Mouse (Mus musculus) retina, postnatal 1 day (tissue): ENCODE data around the gene Lonp2.

ENCODE experiments used
- DNase-seq: peaks from one replicate; pipeline ENCODE4 v3.0.0-alpha.2; 2012

Gene Lonp2

DNA sequence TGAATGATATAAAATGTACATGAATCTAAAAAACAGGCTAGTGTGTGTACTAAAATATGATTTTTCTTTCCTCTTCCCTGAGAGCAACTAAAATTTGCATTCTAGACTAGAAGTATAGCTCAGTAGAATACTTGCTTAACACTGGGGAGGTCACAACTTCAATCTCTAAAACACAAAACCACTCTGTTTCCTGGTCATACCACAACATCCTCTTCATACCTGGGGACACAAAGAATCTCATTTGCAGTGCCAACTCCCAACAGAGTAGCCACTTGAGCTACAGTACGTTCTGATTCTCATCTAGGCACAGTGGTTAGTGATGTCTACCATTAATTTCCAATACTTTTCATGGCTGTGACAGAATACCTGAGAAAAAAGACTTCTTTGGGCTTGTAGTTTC, 95.5 kb downstream of the Lonp2 start:
- DNase-seq = no peak

DNA sequence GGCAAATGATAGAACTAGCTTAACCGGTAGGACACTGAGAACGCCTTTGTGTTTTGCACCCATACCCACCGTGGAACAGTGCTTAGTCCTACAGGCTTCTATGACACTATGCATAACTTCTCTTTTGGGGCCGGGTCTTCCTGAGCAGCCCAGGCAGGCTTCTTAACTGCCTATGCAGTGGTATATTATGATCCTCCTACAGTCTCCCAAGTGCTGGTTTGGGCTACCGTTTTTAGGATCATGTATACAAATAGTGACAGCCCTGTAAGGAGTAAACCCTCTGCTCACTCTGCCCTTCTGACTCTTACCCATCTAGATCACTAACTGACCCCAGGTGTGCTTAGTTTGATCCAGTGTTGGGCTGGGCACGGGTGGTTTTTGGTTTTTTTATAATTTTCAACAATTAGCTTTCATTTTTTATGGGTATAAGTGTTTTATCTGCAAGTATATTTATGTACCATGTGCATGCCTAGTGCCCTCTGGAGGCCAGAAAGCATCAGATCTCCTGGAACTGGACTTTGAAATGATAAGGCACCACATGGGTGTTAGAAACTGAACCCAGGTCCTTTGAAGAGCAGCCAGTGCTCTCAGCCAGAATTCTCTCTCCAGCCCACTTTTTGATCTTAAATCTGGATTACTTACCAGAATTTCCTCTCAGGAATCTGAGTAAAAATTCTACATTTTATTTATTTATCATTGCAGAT, 97.1 kb downstream of the Lonp2 start:
- no peak for DNase-seq

DNA sequence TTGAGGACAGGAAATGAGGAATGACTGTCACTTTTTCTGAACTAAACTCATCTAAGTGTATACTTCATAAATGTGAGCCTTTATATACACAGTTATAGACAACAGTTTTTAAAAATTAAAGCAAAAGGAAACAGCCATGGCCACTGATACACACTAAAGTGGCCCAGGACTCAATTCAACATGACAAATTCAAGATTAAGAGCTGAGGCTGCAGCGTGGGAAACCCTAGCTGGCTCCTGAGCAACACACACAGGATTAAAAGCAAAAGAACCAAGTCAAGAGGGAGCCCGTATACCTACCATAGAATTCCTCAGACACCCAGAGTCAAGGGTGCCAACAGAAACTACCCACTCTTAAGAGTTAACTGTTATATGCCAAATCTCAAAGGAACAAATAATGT, 97.6 kb downstream of the Lonp2 start:
- DNase-seq = no peak

DNA sequence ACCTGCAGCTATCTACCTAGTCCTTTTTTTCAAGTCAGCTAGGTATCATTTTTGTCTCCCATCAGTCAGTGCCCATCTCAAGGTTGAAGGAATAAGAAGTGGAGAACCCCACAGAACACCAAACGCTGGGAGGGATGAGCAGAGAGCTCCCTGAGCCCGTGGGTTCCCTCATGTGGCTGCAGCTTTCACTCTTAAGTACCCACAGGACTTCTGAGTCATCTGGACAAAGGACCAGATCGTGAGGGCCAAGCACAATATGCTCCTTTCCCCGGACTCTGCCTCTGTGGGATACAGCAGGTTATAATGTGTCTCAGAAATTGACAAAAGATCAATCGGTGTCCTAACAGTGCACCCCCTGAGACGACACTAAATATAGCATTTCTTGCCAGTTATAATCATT, 103.1 kb downstream of the Lonp2 start:
- DNase-seq = no peak

DNA sequence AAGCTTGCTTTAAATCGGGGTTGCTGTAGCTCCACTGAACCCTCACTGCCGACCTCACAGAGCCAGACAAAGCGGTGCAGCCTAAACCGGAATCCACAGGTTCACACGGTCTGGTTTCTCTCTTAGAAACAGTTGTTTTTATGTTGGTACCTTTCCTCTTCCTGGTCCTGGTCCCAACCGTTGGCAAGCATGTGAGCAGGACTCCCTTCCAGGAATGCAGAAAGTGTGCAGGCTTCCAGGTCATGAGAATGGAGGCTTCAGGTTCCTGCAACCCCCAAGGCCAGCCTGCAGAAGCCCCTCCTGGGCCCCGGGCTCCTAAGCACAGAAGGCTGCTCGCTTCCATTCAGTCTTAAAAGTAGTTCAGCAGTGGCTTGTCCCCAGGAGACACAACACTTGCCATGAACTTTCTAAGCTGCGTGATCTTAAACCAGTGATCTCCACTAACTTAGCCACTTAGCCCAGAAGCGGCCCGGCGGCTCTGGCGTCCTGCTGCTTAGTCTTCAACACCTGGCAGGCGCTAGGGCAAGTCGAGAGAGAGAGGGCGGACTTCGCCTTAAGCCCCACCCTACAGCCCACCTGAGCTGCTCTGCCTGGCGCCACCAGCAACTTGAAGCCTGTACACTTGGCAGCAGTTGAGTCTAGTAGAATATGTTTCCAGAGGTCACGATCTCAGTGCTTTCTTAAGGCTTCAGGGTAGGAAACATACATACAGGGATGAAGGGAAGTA, 104.5 kb downstream of the Lonp2 start:
- DNase-seq = no peak

DNA sequence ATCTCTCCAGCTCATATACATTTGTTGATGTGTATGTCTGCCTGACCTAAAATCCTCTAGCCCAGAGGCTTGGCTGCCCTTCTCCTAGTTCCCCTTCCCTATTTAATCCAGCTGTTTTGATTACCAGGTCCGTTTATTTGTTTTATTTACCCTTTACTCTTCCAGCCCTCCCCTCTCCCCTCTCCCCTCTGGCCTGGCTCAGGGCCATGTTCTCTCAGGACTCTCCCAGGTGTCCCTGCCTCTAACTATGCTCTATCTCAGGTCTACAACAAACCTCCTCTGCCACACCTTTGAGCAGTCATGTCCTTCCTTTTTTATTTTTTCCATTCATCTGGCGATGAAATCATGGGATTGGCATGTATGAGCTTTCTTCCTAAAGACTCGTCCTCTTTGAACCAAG, 106.5 kb downstream of the Lonp2 start:
- DNase-seq = no peak

DNA sequence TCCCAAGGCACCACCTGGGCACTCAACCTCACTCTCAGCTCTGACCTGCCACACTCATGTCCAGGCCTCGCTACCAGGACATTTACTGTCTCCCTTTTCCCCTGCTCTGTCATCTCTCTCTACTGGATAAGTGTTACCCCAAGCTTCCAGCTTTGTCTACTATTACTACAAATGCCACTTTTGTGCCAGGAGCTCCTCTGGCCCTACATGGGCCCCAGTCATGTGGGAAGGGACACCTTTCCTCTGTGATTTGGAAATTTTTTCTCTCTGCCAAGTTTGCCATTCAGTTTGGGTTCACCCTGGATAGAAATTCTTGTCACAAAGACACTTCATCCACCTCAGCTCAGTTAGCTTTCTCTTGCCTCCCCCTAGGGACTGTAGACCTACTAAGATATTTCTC, 107.0 kb downstream of the Lonp2 start:
- DNase-seq = no peak

DNA sequence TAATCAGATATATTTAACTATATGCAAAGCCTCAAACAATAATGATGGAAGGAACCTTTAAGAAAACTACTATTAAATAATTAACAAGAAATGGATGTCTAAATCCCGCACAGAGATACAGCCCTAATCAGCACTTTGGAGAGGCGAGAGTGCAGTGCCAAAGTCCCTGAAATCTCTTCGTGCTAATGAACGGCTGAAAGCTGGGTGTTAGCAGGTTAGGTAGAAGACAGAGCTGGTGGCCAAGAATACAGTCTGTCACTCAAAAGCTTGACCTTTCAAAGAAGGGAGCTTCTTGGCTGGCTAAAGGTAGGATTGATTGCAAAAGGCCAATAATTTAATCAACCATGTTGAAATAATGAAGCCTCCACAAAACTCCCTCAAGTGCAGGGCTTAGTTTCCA, 110.3 kb downstream of the Lonp2 start:
- no peak for DNase-seq

DNA sequence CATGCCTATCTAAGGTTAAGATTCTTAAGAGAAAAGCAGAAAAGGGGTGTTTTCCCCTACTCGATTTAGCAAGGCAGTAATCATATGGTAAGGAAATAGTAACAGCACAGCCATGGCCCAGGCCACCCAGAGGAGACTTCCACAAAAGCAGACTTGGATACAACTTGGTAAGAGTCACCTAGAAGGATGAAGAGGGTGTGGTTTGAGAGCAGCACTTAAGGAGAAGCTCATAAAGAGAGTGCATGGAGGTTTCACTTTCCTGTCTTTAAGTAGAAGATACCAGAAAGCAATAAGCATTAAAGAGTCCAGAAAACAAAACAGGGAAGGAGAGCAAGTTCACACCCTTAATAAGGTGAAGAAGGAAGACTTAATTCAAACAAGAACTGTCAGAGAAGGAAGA, 111.1 kb downstream of the Lonp2 start:
- no peak for DNase-seq

DNA sequence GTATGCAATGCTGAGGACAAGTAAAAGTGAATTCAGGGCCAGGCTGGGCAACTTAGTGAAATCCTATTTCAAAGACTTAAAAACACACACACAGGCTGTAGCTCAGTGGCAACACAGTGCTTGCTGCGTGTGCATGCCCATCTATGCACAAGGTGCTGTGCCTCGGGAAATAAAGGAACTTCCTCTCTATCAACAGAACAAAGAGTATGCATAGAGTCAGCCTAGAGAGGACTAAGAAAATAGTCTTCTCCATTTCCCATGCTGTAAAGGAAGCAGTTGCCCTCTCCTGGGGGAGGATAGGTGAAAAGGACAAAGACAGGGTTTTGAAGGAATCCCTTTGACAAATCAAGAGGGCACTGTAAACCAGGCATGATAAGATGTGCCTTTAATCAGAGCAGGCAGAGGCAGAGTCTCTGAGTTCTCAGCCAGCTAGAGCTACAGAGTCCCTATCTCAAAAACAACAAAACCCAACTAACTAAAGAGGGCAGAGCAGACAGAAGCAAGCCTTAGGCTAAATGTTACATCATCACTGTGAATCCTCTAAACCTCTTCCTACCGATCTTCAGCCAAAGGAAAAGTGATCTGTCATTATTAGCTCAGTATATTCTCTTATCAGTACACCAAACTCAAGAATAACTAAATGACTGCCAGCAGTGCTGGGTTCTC, 111.7 kb downstream of the Lonp2 start:
- no peak for DNase-seq

DNA sequence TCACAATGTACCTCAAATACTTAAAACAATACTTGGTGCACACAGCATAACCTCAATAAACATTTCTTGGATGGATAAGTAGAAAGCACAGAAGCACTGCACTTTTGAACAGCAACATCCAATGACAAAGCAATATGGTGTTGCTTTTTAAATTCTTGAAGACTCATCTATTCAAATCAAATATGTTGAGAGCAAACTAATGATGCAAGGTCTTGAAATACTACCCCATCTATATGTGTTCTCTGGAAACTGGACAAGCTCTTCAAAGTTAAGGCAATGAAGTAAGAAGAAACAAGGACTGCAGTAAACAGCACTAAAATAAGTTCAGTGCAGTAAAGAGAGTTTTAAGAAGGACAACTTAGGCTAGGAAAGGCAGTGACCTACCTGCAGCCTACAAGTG, 117.1 kb downstream of the Lonp2 start:
- no peak for DNase-seq

DNA sequence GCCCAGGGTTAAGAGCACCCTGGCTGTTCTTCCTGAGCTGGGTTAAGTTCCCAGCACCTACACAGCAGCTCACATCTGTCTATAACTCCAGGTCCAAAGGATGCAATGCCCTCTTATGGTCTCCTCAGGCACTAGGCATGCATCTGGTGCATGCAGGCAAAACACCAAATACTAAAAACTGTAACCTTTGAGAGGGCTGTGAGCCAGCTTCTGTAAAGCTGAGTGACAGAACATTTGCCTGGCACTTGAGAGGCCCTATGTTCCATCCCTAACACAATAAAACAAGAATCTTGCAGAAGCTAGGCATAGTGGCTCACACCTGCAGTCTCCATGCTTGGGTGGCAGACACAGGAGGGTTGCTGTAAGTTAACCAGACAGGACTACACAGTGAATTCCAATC, 117.8 kb downstream of the Lonp2 start:
- DNase-seq = no peak

DNA sequence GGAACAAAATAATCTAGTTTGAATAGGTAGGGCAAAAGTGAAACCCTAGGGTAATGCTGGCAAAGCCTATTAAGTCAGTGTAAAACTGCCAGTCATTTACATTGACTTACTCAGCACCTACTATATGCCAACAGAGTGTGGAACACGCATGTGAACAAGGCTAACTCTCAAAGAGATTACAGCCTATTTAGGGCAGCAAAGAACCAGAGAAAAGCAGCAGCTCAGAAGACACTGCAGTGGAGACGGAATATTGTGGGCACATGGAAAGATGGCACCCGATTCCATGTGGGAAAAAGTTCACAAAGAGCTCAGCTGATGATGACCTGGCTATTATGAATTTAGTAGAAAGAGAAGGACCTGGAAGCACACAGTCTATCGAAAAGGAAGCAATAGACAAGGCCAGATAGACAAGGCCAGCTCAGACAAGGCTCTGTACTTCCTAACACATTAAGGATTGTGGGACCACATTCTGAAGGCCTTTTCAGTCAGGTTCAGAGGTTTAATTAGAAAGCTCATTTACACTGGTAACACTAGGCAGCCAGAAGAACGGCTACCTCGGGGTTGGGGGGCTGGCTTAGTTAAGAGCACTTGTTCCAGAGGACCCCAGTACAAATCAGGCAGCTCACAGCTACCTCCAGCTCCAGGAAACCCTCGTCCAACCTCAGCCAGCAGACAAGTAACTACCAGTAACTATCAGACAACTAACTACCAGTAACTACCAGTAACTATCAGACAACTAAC, 118.9 kb downstream of the Lonp2 start:
- no peak for DNase-seq

DNA sequence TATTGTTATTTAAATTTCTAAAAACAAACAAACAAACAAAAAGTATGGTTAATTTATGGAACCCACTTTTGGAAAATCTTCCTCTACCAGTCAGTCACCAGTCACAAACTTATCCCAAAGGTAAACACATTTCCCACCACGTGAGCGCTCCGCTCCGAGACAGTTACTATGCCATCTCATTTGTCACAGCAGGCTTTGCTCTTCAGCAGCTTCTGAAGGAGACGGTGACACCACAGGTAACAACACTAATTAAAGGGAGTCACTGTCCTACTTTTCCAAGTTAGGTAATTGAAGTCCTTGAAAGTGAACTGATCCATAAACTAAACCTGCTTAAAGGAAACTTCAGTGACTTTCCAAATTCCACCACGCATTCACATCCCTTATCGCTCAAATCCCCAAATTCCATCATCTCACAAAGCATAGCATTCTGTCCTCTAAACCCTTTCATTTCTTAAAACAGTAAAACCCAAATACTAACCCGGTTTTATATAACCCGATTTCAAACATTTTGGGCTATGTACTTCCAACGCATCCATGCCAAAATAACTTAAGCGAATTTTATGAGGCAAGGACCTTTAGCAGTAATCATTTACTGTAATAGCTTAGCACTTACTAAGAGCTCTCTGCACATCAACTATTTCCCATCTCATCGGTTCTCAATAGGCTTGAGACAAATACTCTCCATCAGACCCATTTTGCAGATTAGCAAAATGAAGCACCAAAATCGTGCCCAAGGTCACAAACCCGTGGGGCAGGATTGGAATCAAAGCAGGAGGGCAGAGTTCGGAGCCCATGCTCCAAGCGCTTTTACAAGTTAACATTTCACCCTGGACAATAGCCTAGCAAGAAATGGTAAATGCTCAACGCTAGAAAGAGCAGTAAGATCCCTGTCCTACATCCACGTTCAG, 120.7 kb downstream of the Lonp2 start:
- DNase-seq = no peak

DNA sequence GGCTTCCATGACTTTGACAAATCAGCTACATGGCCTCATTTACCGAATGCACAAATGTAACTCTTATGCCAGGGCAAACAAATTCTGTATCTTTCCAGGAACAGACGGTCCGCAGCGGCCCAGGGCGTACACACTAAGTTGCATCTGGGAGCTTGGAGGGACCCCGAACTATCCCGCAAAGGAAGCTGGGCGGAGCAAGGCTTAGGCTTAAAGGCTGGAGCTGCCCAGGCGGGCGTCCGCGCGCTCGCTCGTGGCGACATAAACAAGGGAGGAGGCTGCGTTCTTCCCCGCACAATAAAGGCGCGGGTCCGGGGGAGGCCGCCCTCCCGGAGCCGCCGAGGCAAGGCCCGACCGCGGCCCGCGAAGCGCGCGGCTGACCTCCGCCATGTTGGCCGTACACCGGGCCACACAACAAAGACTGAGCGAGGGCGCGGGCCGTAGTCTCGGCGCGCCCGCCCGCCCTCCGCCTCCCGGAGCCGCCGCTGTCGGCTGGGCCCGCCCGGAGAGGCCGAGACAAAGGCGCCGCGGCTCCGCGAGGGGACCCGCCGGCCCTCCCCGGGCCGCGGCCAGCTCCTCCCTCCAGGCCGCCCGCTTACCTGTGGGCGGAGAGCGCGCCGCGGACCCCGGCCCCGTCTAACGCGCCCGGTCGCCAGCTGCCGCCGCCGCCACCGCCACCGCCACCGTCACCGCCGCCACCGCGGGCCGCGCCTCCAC, 121.5 kb downstream of the Lonp2 start, which contains the start of the genes Gm10638 and Siah1a:
Gene Gm10638 (plus strand): TSS at position 479 of the 714 bp plus-strand sequence.
Gene Siah1a (minus strand): TSS at position 714 of the 714 bp plus-strand sequence.
- peak; percentile 86 for DNase-seq

DNA sequence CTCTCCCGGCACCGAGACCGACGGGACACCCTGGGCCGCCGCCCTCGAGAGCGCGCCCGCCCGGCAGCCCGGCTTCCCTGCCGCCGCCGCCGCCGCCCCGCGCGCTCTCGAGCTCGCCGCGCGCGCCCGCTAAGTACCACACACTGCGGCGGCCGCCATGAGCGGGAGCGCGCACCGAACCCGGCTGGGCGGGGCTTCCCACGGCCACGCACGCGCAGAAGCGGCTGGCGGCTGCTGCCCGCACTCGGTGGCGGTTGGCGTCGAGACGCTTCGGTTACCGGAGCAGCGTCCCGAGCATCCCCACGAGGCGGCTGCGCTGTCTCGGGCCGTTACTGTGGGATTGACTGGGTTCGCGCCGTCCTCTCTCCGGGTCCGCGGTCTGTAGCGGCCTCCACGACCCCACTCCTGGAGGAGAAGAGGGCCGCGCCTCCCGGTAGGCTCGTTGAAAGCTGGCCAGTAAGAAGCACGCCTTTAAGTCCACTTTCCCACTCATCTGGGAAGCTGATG, 122.1 kb downstream of the Lonp2 start:
- DNase-seq = peak; percentile 94

DNA sequence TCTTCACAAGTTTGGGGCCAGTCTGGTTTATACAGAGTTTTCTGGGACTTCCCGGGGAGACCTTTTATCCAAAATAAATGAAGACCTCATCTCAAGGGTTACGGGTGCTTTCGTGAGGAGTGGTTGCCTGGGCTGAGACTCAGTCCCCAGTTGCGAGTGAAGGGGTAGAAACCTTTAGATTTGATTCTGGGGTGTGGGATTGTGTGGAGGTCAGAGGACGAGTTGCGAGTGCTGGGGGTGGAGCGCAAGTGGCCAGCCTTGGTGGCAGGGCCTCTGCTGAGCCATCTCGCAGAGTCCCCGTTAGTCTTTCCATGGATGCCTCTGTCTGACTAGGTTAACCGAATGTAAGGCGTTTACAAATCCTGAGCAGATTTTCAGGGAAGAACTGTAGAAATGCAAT, 122.7 kb downstream of the Lonp2 start:
- no peak for DNase-seq

DNA sequence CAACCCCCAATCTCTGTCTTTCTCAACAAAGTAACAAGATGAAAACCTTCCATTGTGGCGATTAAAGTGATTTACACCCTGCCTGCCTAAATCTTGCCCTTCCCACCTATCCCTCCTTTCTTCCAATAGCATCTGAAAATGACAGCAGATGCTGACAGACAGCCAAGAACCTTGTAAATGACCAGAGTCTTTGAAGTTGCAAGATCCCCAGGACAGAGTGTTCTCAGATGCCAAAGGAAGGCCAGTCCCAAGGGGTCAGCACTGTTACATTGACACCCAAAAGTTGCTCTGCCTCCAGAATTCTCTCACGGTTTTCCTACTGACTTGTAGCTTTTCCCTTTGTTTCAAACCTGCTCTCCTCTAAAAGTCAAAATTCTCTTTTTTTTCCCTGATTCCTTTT, 126.0 kb downstream of the Lonp2 start:
- DNase-seq = no peak

DNA sequence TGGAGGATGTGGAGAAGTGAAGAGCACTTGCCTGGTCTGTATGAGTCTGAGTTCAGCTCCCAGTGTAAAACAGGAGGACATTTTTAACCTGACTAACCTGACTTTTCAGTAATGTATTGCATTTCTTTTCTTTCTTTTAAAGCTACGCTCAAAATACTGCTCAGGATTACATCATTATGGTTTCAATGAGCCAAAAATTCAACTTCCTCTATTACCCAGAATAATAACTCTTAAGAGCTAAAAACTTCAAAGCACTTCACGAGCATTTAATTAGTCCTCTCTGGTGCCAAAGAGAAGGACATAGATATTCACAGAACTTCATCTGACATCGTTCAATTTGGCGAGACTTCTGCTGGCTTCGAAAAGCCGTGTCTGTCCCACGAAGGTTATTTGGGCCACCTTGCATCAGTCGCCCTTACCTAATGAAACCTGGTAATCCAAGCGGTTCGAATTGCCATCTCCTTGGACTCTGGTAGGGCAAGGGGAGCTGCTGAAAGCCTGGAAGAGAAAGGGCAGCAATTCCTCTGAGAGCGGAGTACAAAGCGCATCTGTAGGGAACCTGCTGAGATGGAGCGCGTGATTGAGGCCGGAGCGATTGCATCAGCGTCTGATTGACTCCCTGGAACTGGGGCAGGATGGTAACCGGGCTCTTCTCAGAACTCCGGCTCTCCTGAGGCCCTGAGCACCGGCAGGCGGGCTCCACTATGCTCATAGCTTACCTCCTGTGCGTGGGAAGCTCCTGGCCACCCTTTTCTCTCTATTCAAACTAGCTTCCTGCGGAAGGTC, 133.3 kb downstream of the Lonp2 start:
- peak; percentile 57 for DNase-seq

DNA sequence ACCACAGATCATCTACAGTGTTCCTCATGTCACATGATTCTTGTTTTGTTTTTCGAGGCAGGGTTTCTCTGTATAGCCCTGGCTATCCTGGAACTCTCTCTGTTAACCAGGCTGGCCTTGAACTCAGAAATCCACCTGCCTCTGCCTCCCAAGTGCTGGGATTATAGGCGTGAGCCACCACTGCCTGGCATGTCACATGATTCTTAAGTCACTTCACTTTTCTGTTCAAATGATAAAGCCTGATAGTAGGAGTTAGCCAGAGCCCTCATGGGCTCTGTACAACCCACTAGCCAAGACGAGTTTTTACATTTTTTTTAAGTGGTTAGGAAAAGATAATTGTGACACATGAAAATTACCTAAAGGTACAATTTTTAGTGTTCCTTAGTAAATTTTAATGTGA, 134.8 kb downstream of the Lonp2 start:
- no peak for DNase-seq
